Mouse (Mus musculus): ENCODE measurements around the gene Fam227a. TPM values are rescaled to one million over a fixed set of nuclear protein-coding genes. Genes with fewer than 3 reads are reported as not detected.

Gene Fam227a
- total and polyA plus RNA-seq, 2 experiments from 2014 or later: 2.1 to 8.4 TPM

DNA sequence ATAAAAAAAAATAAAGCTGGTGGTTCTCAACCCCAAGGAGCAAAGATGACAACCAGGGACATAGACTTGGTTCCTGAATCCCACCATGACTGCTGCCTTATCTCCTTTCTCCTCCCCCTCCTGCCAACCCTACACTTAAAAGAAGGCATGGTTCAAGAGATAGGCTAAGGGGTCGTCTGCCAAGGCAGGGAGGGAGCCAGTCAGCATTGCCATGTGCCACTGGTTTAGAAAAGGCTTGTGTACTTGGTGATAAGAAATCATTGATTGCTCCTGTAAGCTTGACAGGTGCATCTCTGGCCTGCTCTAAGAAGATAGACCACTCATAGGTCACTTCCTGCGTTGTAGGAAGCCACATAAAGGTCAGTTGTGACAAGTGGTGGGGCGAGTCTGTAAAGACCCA is 36.8 kb upstream of the Fam227a start:
- Histone ChIP-seq H3K9me3 (ENCODE audit: low read length) (no peaks in the 10 kb centered on the region), H3K27ac (no peak overlapping the region), H3K9ac (replicated peaks; ENCODE audit: low read length) (no peak overlapping the region), H3K4me2 (ENCODE audit: low read depth, low read length) (no peak overlapping the region), H3K36me3 (ENCODE audit: insufficient read depth, low read length) (no peaks in the 10 kb centered on the region; the same call in 1 of the 2 replicates), H3K4me1 (ENCODE audit: insufficient read depth, low read length) (0 out of 2 replicates have a peak, but pooled peaks cover 8% of the 10 kb centered on the region), H3K4me3 (ENCODE audit: low read length) (no peak overlapping the region), H3K27me3 (ENCODE audit: insufficient read depth, low read length) (no peaks in the 10 kb centered on the region)
- no peak for TF ChIP-seq CTCF (IDR thresholded peaks at IDR 0.05; ENCODE audit: low read depth)
- 79% methylated on average over 3 of the region's 3 CpGs for WGBS
- no peak for DNase-seq (ENCODE audit: low spot score)
- no peak for ATAC-seq

DNA sequence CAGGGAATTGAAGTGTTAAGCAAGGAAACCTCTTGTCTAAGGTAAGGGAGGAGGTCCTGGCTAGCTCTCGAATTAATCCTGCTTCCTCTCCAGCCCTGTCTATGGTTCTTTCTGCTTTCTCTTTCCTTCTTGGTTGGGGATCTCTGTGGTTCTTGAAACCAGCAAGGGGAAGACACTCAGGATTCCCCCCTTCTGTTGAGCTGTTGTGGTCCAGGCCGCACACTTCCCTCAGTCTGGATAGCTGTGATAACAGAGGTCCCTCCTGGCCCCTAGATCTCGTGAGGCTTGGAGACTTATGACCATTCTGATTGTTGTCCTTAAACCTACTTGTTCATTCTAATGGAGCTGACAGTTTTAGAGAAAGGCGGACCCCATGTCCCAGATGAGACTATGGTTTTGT is 35.8 kb upstream of the Fam227a start:
- Histone ChIP-seq H3K27me3 (ENCODE audit: insufficient read depth, low read length) (no peaks in the 10 kb centered on the region), H3K4me2 (ENCODE audit: low read depth, low read length) (no peak overlapping the region), H3K36me3 (ENCODE audit: insufficient read depth, low read length) (no peaks in the 10 kb centered on the region; the same call in 1 of the 2 replicates), H3K9me3 (ENCODE audit: low read length) (no peaks in the 10 kb centered on the region), H3K27ac (no peak overlapping the region), H3K4me3 (ENCODE audit: low read length) (no peak overlapping the region), H3K9ac (replicated peaks; ENCODE audit: low read length) (no peak overlapping the region), H3K4me1 (ENCODE audit: insufficient read depth, low read length) (0 out of 2 replicates have a peak, but pooled peaks cover 8% of the 10 kb centered on the region)
- 92% methylated on average over 4 of the region's 4 CpGs for WGBS
- no peak for TF ChIP-seq CTCF (IDR thresholded peaks at IDR 0.05; ENCODE audit: low read depth)
- DNase-seq (ENCODE audit: low spot score) (no peak), ATAC-seq (no peak)

DNA sequence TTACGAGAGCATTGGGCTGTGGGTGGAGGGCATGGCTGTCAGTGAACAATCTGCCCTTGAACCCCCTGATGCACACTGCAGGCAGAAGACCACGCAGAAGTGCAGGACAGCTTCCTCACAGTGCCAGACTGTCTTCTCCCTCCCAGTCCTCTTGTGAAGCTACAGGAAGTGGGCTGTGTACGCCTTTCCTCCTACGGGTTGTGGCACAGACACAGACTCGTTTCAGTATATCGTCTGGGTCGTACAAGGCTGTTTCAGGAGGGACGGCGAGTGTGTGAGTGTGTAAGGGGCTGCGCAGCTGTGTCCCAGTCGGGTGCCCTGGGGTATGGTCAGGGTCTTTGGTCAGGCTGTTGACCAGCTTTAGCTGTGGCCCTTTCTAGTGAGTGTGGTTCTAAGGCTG is 35.0 kb upstream of the Fam227a start:
- H3K27ac ChIP-seq: no peak overlapping the region
- no peaks in the 10 kb centered on the region for H3K9me3 ChIP-seq (ENCODE audit: low read length)
- H3K9ac ChIP-seq (replicated peaks; ENCODE audit: low read length): no peak overlapping the region
- ATAC-seq (no peak), DNase-seq (ENCODE audit: low spot score) (no peak)
- no peak for TF ChIP-seq CTCF (IDR thresholded peaks at IDR 0.05; ENCODE audit: low read depth)
- H3K4me3 ChIP-seq (ENCODE audit: low read length): no peak overlapping the region
- WGBS: 86% methylated on average over 11 of the region's 11 CpGs
- no peaks in the 10 kb centered on the region; the same call in 1 of the 2 replicates for H3K36me3 ChIP-seq (ENCODE audit: insufficient read depth, low read length)
- no peak overlapping the region for H3K4me2 ChIP-seq (ENCODE audit: low read depth, low read length)
- 0 out of 2 replicates have a peak, but pooled peaks cover 8% of the 10 kb centered on the region for H3K4me1 ChIP-seq (ENCODE audit: insufficient read depth, low read length)
- no peaks in the 10 kb centered on the region for H3K27me3 ChIP-seq (ENCODE audit: insufficient read depth, low read length)

DNA sequence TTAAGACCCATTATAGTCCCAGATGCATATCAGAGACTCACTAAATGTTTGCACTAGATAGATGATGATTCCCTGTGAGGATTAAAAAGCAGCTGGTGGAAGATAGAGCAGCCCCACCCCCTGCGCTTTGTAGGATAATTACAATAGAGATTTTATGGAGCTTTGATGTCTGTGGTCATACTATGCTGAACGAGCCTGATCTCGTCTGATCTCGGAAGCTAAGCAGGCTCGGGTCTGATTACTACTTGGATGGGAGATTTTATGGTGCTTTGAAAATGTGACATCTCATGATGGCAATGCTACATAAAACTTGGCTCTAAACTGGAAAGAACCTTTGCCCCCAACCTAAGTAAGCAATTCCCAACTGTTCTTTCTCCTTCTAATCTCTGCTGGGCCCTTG is 33.6 kb upstream of the Fam227a start:
- Histone ChIP-seq H3K9me3 (ENCODE audit: low read length) (no peaks in the 10 kb centered on the region), H3K4me3 (ENCODE audit: low read length) (no peak overlapping the region), H3K27me3 (ENCODE audit: insufficient read depth, low read length) (no peaks in the 10 kb centered on the region), H3K4me2 (ENCODE audit: low read depth, low read length) (peak overlapping the region; percentile 99; the same call in 1 of the 2 replicates), H3K36me3 (ENCODE audit: insufficient read depth, low read length) (no peaks in the 10 kb centered on the region; the same call in 1 of the 2 replicates), H3K4me1 (ENCODE audit: insufficient read depth, low read length) (0 out of 2 replicates have a peak, but pooled peaks cover 4% of the 10 kb centered on the region), H3K27ac (no peak overlapping the region), H3K9ac (replicated peaks; ENCODE audit: low read length) (no peak overlapping the region)
- WGBS: 74% methylated on average over 5 of the region's 5 CpGs
- TF ChIP-seq CTCF (IDR thresholded peaks at IDR 0.05; ENCODE audit: low read depth): no peak
- ATAC-seq (no peak), DNase-seq (ENCODE audit: low spot score) (no peak)

DNA sequence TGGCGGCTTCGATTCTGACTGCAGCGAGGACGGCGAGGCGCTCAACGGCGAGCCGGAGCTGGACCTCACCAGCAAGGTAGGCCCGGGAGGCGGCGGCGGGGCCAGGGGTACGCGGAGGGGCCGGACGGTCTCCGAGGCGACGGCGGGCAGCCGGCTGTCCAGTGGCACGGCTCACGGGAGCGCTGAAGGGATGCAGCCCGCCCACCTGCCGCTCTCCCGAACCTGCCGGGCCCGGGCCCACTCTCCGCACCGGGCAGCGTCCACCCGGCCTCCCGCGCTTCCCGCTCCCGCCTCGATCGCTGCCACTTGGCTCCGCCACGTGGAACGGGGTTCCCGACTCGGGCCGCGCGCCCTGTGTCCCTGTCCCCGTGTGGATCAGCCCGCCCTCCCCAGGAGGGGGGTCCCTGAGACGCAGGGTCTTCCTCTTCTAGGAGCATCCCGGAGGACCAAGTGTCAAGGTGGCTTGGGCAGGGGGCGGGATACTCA is 32.3 kb upstream of the Fam227a start:
- Histone ChIP-seq H3K4me1 (ENCODE audit: insufficient read depth, low read length) (peaks cover 7% of the 10 kb centered on the region), H3K9ac (replicated peaks; ENCODE audit: low read length) (peak overlapping the region; percentile 84), H3K4me3 (ENCODE audit: low read length) (peak overlapping the region; percentile 83), H3K27me3 (ENCODE audit: insufficient read depth, low read length) (no peaks in the 10 kb centered on the region), H3K4me2 (ENCODE audit: low read depth, low read length) (peak overlapping the region; percentile 99), H3K9me3 (ENCODE audit: low read length) (no peaks in the 10 kb centered on the region), H3K27ac (peak overlapping the region; percentile 88), H3K36me3 (ENCODE audit: insufficient read depth, low read length) (no peaks in the 10 kb centered on the region)
- WGBS: under 1% methylated on average over 53 of the region's 53 CpGs
- no peak for TF ChIP-seq CTCF (IDR thresholded peaks at IDR 0.05; ENCODE audit: low read depth)
- DNase-seq (ENCODE audit: low spot score) (no peak), ATAC-seq (no peak)

DNA sequence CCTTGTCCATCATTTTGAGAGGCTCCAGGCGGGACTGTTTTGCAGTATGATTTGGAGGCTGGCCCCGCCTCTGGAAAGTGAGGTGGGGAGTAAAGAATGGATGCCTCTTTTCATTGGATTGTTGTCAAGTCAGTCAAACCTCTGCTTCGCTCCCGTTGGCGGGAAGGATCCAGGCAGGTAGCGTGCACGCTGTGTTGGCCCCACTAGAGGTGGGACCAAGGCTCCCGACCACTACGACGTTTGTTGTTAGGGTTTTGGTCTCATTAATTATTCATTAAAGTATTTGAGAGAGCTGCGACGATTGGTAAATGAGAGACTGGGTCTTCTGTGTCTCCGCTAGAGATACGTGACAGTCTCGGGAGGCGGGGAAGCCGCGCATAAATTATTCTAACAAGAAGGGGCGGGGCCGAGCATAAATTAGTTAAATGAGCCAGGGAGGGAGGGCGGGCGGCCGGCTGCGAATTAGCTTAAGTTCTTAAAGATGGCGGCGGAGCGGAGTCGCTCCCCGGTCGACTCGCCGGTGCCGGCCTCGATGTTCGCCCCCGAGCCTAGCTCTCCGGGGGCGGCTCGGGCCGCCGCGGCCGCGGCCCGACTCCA is 31.8 kb upstream of the Fam227a start, which contains the start of gene Gtpbp1:
TSS of gene Gtpbp1 (plus strand) at position 420 of the 597 bp plus-strand sequence.
- Histone ChIP-seq H3K9me3 (ENCODE audit: low read length) (no peaks in the 10 kb centered on the region), H3K4me3 (ENCODE audit: low read length) (peak within 1 kb of the TSS; percentile 83), H3K36me3 (ENCODE audit: insufficient read depth, low read length) (no peaks in the 10 kb centered on the region), H3K4me2 (ENCODE audit: low read depth, low read length) (peak within 1 kb of the TSS; percentile 99), H3K4me1 (ENCODE audit: insufficient read depth, low read length) (peaks cover 13% of the 10 kb centered on the region), H3K27me3 (ENCODE audit: insufficient read depth, low read length) (no peaks in the 10 kb centered on the region), H3K27ac (peak within 1 kb of the TSS; percentile 88), H3K9ac (replicated peaks; ENCODE audit: low read length) (peak within 1 kb of the TSS; percentile 84)
- DNase-seq (ENCODE audit: low spot score) (peak; percentile 100), ATAC-seq (peak; percentile 98)
- under 1% methylated on average over 45 of the region's 45 CpGs for WGBS
- TF ChIP-seq CTCF (IDR thresholded peaks at IDR 0.05; ENCODE audit: low read depth): no peak
